Mouse (Mus musculus) lung, embryonic 16.5 days (tissue): ENCODE measurements around the gene Carm1. TPM values are rescaled to one million over a fixed set of nuclear protein-coding genes. Genes with fewer than 3 reads are reported as not detected.

Experiments used
- ATAC-seq: fragments of 200-750 bp; cut with Nextera tagmentation; 2 replicates; pipeline ENCODE4 v1.8.0; 2017; ENCODE audit warnings: low read depth, mild to moderate bottlenecking, moderate library complexity
- H3K27ac ChIP-seq: fragments of 300-500 bp; sonication (generic); 2 replicates; pipeline ENCODE4 v1.5.1; 2014; ENCODE audit warnings: mild to moderate bottlenecking, control low read depth, low read length
- H3K27me3 ChIP-seq: fragments of 300-500 bp; sonication (generic); 2 replicates; pipeline ENCODE4 v1.6.1; 2014; ENCODE audit warnings: low read depth, low read length, mixed read lengths; ENCODE audit not compliant: control insufficient read depth, insufficient read depth
- H3K36me3 ChIP-seq: fragments of 300-500 bp; sonication (generic); 2 replicates; pipeline ENCODE4 v1.6.1; 2014; ENCODE audit warnings: low read length; ENCODE audit not compliant: control insufficient read depth, insufficient read depth
- H3K4me1 ChIP-seq: fragments of 300-500 bp; sonication (generic); replicated peaks from 2 replicates; pipeline ENCODE4 v1.6.1; 2014; ENCODE audit warnings: low read length, mixed read lengths; ENCODE audit not compliant: control insufficient read depth, insufficient read depth
- H3K4me2 ChIP-seq: fragments of 300-500 bp; sonication (generic); 2 replicates; pipeline ENCODE4 v1.6.1; 2014; ENCODE audit warnings: low read depth, low read length, control low read depth
- H3K4me3 ChIP-seq: fragments of 300-500 bp; sonication (generic); 2 replicates; pipeline ENCODE4 v1.5.1; 2014; ENCODE audit warnings: mild to moderate bottlenecking, low read length, control low read depth
- H3K9ac ChIP-seq: fragments of 300-500 bp; sonication (generic); 2 replicates; pipeline ENCODE4 v1.6.1; 2014; ENCODE audit warnings: low read length, control low read depth
- H3K9me3 ChIP-seq: fragments of 300-500 bp; sonication (generic); 2 replicates; pipeline ENCODE4 v1.6.1; 2016; ENCODE audit warnings: low read length; ENCODE audit not compliant: control insufficient read depth
- WGBS: fragments of 180-500 bp; shearing (Covaris S2); extraction: QIAGEN DNeasy Blood & Tissue Kit; methylation state at CpG from one replicate; pipeline ENCODE4 v1.1.7; 2014; 5-methylcytosine and 5-hydroxymethylcytosine counted together
- polyA plus RNA-seq: library from polyadenylated mRNA; unstranded; fragments of >200 nt; fragmentation: Nextera tagmentation; extraction: Ambion mirVana; gene quantifications from 2 replicates; pipeline ENCODE4 v1.2.1, GENCODE M21; 2015

The Carm1 gene
- polyA plus RNA-seq, 1 experiment from 2014 or later: 20.8 TPM

- ATAC-seq: no peak
- Histone ChIP-seq H3K9ac (no peak overlapping the region), H3K9me3 (no peaks in the 10 kb centered on the region), H3K4me3 (no peak overlapping the region), H3K4me2 (no peak overlapping the region), H3K36me3 (peaks cover 15% of the 10 kb centered on the region), H3K27ac (no peak overlapping the region), H3K27me3 (no peaks in the 10 kb centered on the region), H3K4me1 (no peaks in the 10 kb centered on the region)
- 73% methylated on average over 1 of the region's 1 CpGs for WGBS
Measured at GRCm38 (mm10) chr9:21566538-21566937, 19.8 kb downstream of the Carm1 start.

- 74% methylated on average over 2 of the region's 2 CpGs for WGBS
Measured at GRCm38 (mm10) chr9:21567051-21567450, 20.4 kb downstream of the Carm1 start.

GRCm38 (mm10) chr9:21568657-21569255, 22.1 kb downstream of the Carm1 start:
- 86% methylated on average over 8 of the region's 8 CpGs for WGBS
- Histone ChIP-seq H3K4me1 (no peaks in the 10 kb centered on the region), H3K36me3 (peaks cover 19% of the 10 kb centered on the region), H3K9ac (no peak overlapping the region), H3K4me2 (no peak overlapping the region), H3K27me3 (no peaks in the 10 kb centered on the region), H3K4me3 (no peak overlapping the region), H3K27ac (no peak overlapping the region), H3K9me3 (no peaks in the 10 kb centered on the region)
- no peak for ATAC-seq

More at GRCm38 (mm10) chr9:21567051-21567450, 20.4 kb downstream of the Carm1 start:
- Histone ChIP-seq H3K9ac (no peak overlapping the region), H3K4me1 (no peaks in the 10 kb centered on the region), H3K4me3 (no peak overlapping the region), H3K4me2 (no peak overlapping the region), H3K36me3 (peaks cover 15% of the 10 kb centered on the region), H3K27ac (no peak overlapping the region), H3K27me3 (no peaks in the 10 kb centered on the region), H3K9me3 (no peaks in the 10 kb centered on the region)
- ATAC-seq: no peak

- H3K9me3 ChIP-seq: no peaks in the 10 kb centered on the region
- no peak for ATAC-seq
- 88% methylated on average over 8 of the region's 8 CpGs for WGBS
- no peak overlapping the region for H3K27ac ChIP-seq
- no peak overlapping the region for H3K4me2 ChIP-seq
- H3K9ac ChIP-seq: no peak overlapping the region
- H3K36me3 ChIP-seq: peaks cover 37% of the 10 kb centered on the region
- H3K27me3 ChIP-seq: no peaks in the 10 kb centered on the region
- H3K4me1 ChIP-seq: no peaks in the 10 kb centered on the region
- no peak overlapping the region for H3K4me3 ChIP-seq
Measured at GRCm38 (mm10) chr9:21574012-21574801, 27.5 kb downstream of the Carm1 start.

- Histone ChIP-seq H3K9ac (no peak overlapping the region), H3K27me3 (no peaks in the 10 kb centered on the region), H3K4me2 (no peak overlapping the region), H3K4me3 (no peak overlapping the region), H3K36me3 (peaks cover 35% of the 10 kb centered on the region), H3K27ac (no peak overlapping the region), H3K4me1 (no peaks in the 10 kb centered on the region), H3K9me3 (no peaks in the 10 kb centered on the region)
- ATAC-seq: no peak
- 95% methylated on average over 10 of the region's 10 CpGs for WGBS
Measured at GRCm38 (mm10) chr9:21575253-21575652, 28.6 kb downstream of the Carm1 start.

GRCm38 (mm10) chr9:21576286-21576685, 29.6 kb downstream of the Carm1 start:
- Histone ChIP-seq H3K36me3 (peaks cover 32% of the 10 kb centered on the region), H3K9me3 (no peaks in the 10 kb centered on the region), H3K4me2 (no peak overlapping the region), H3K9ac (no peak overlapping the region), H3K27me3 (no peaks in the 10 kb centered on the region), H3K4me1 (no peaks in the 10 kb centered on the region), H3K4me3 (no peak overlapping the region), H3K27ac (no peak overlapping the region)
- no peak for ATAC-seq
- WGBS: 88% methylated on average over 1 of the region's 1 CpGs

GRCm38 (mm10) chr9:21578226-21578625, 31.5 kb downstream of the Carm1 start:
- no peaks in the 10 kb centered on the region for H3K4me1 ChIP-seq
- H3K27me3 ChIP-seq: no peaks in the 10 kb centered on the region
- no peaks in the 10 kb centered on the region for H3K9me3 ChIP-seq
- no peak overlapping the region for H3K9ac ChIP-seq
- H3K4me3 ChIP-seq: no peak overlapping the region
- no peak overlapping the region for H3K4me2 ChIP-seq
- no peak for ATAC-seq
- H3K27ac ChIP-seq: no peak overlapping the region
- WGBS: 79% methylated on average over 3 of the region's 3 CpGs
- H3K36me3 ChIP-seq: peaks cover 31% of the 10 kb centered on the region

GRCm38 (mm10) chr9:21585401-21585800, 38.7 kb downstream of the Carm1 start:
- peaks cover 52% of the 10 kb centered on the region for H3K36me3 ChIP-seq
- WGBS: 88% methylated on average over 1 of the region's 1 CpGs
- no peak overlapping the region for H3K27ac ChIP-seq
- no peaks in the 10 kb centered on the region for H3K9me3 ChIP-seq
- H3K27me3 ChIP-seq: no peaks in the 10 kb centered on the region
- H3K4me2 ChIP-seq: no peak overlapping the region
- no peak for ATAC-seq
- H3K4me1 ChIP-seq: no peaks in the 10 kb centered on the region
- no peak overlapping the region for H3K9ac ChIP-seq
- H3K4me3 ChIP-seq: no peak overlapping the region

- Histone ChIP-seq H3K27me3 (no peaks in the 10 kb centered on the region), H3K36me3 (peaks cover 49% of the 10 kb centered on the region), H3K9me3 (no peaks in the 10 kb centered on the region), H3K4me3 (no peak overlapping the region), H3K4me1 (peaks cover 6% of the 10 kb centered on the region; the same call in 1 of the 2 replicates), H3K9ac (no peak overlapping the region), H3K27ac (no peak overlapping the region), H3K4me2 (no peak overlapping the region)
- ATAC-seq: no peak
- WGBS: 83% methylated on average over 23 of the region's 23 CpGs
Measured at GRCm38 (mm10) chr9:21587678-21588349, 41.1 kb downstream of the Carm1 start.
